ENCODE assay signal across 12 mouse cellular contexts in genomic region chr11:5855481-5855880, GRCm38 (mm10). TPM values are rescaled to one million over a fixed set of nuclear protein-coding genes. Genes with fewer than 3 reads are reported as not detected.
A peak's percentile ranks its signal among the peaks of the same experiment; 100 is the strongest.
DNase-seq lines count a peak whose midpoint lies in the region; ATAC-seq and TF ChIP-seq lines count a peak whose summit lies in the region.
"Had no signal": no experiment of that assay in that cellular context is flagged by ENCODE, and none has a peak within 500 bp of the region (broad histone marks: within the 10 kb centered on the region; RNA-seq: fewer than 3 reads in every experiment).

No protein-coding gene starts in this region.

- no peak for TF ChIP-seq CTCF in intestine, postnatal 0 days (IDR thresholded peaks at IDR 0.05; ENCODE audit: low read depth)

- H3K4me2 ChIP-seq in embryonic facial prominence, embryonic 12.5 days (replicated peaks): no peak overlapping the region
- no peak overlapping the region for H3K4me2 ChIP-seq in intestine, postnatal 0 days (replicated peaks; ENCODE audit: low read depth)
- no peak overlapping the region for H3K4me2 ChIP-seq in intestine, embryonic 16.5 days (ENCODE audit: low read depth, low read length)
- H3K4me2 ChIP-seq in myocyte (ENCODE audit: low read depth): peak overlapping the region; percentile 57
- H3K4me2 ChIP-seq: lung, embryonic 14.5 days had no signal

- peak overlapping the region; percentile 43; the same call in 1 of the 2 replicates for H3K27ac ChIP-seq in embryonic facial prominence, embryonic 12.5 days
- H3K27ac ChIP-seq in embryonic facial prominence, embryonic 10.5 days (replicated peaks): no peak overlapping the region
- H3K27ac ChIP-seq in intestine, postnatal 0 days (ENCODE audit: low read depth, low read length): no peak overlapping the region
- no peak overlapping the region for H3K27ac ChIP-seq in intestine, embryonic 16.5 days (ENCODE audit: low read length)

- H3K4me3 ChIP-seq in embryonic facial prominence, embryonic 12.5 days: no peak overlapping the region
- H3K4me3 ChIP-seq in embryonic facial prominence, embryonic 10.5 days: no peak overlapping the region
- H3K4me3 ChIP-seq in intestine, postnatal 0 days (ENCODE audit: low read depth, low read length): no peak overlapping the region
- H3K4me3 ChIP-seq in intestine, embryonic 16.5 days (ENCODE audit: low read length): no peak overlapping the region
- no peak overlapping the region for H3K4me3 ChIP-seq in myocyte

- no peaks in the 10 kb centered on the region for H3K79me2 ChIP-seq in myocyte (ENCODE audit: control insufficient read depth, insufficient read depth)

- H3K9me3 ChIP-seq in embryonic facial prominence, embryonic 12.5 days: no peaks in the 10 kb centered on the region
- no peaks in the 10 kb centered on the region for H3K9me3 ChIP-seq in embryonic facial prominence, embryonic 10.5 days
- H3K9me3 ChIP-seq in intestine, postnatal 0 days (ENCODE audit: control insufficient read depth): no peaks in the 10 kb centered on the region
- H3K9me3 ChIP-seq in intestine, embryonic 16.5 days (ENCODE audit: control insufficient read depth, low read length): no peaks in the 10 kb centered on the region

- no peaks in the 10 kb centered on the region for H3K36me3 ChIP-seq in embryonic facial prominence, embryonic 12.5 days
- H3K36me3 ChIP-seq in embryonic facial prominence, embryonic 10.5 days (replicated peaks): no peaks in the 10 kb centered on the region
- no peaks in the 10 kb centered on the region for H3K36me3 ChIP-seq in intestine, postnatal 0 days (ENCODE audit: control insufficient read depth, insufficient read depth)
- no peaks in the 10 kb centered on the region for H3K36me3 ChIP-seq in intestine, embryonic 16.5 days (ENCODE audit: control insufficient read depth, insufficient read depth, low read length)
- no peaks in the 10 kb centered on the region for H3K36me3 ChIP-seq in myocyte (ENCODE audit: control insufficient read depth, insufficient read depth)
- H3K36me3 ChIP-seq: G1E had no signal

- no peak overlapping the region for H3K9ac ChIP-seq in embryonic facial prominence, embryonic 12.5 days
- peak overlapping the region; percentile 11; the same call in 1 of the 2 replicates for H3K9ac ChIP-seq in intestine, postnatal 0 days (ENCODE audit: low read depth, low read length)
- no peak overlapping the region for H3K9ac ChIP-seq in intestine, embryonic 16.5 days (ENCODE audit: low read depth, low read length)
- H3K9ac ChIP-seq: lung, embryonic 14.5 days had no signal

- no peak for ATAC-seq in embryonic facial prominence, embryonic 12.5 days (ENCODE audit: insufficient number of reproducible peaks, insufficient read depth, low FRiP score, low TSS enrichment)
- no peak for ATAC-seq in intestine, postnatal 0 days
- no peak for ATAC-seq in intestine, embryonic 16.5 days
- ATAC-seq: forebrain, embryonic 16.5 days had no signal

- H3K4me1 ChIP-seq in embryonic facial prominence, embryonic 12.5 days: peaks cover 13% of the 10 kb centered on the region; the same call in 1 of the 2 replicates
- peaks cover 14% of the 10 kb centered on the region for H3K4me1 ChIP-seq in embryonic facial prominence, embryonic 10.5 days
- H3K4me1 ChIP-seq in intestine, postnatal 0 days (replicated peaks; ENCODE audit: control insufficient read depth, insufficient read depth, low read length): no peaks in the 10 kb centered on the region
- H3K4me1 ChIP-seq in intestine, embryonic 16.5 days (ENCODE audit: control insufficient read depth, insufficient read depth, low read length): no peaks in the 10 kb centered on the region

- peaks cover 3% of the 10 kb centered on the region; the same call in 1 of the 2 replicates for H3K27me3 ChIP-seq in embryonic facial prominence, embryonic 12.5 days
- H3K27me3 ChIP-seq in embryonic facial prominence, embryonic 10.5 days (replicated peaks; ENCODE audit: low read depth, poor library complexity, severe bottlenecking): peaks cover 14% of the 10 kb centered on the region
- H3K27me3 ChIP-seq in intestine, postnatal 0 days (replicated peaks; ENCODE audit: control insufficient read depth, insufficient read depth, low read length): no peaks in the 10 kb centered on the region
- no peaks in the 10 kb centered on the region for H3K27me3 ChIP-seq in intestine, embryonic 16.5 days (replicated peaks; ENCODE audit: control insufficient read depth, insufficient read depth, low read length)
- H3K27me3 ChIP-seq in myocyte (ENCODE audit: control insufficient read depth, insufficient read depth, insufficient read length): no peaks in the 10 kb centered on the region

- no peak for DNase-seq in embryonic facial prominence, embryonic 10.5 days (ENCODE audit: low spot score)
- DNase-seq in brain, adult 2 months (ENCODE audit: low read depth, low spot score): peak; percentile 43
- no peak for DNase-seq in spleen, adult 18-20 months
- DNase-seq in layer of hippocampus, adult 9-11 months: no peak
- DNase-seq: cerebellum, adult 9-11 months had no signal

- H3ac ChIP-seq in myocyte (ENCODE audit: control insufficient read depth, insufficient read length): no peak overlapping the region

- TF ChIP-seq POLR2A in myocyte (IDR thresholded peaks at IDR 0.05; ENCODE audit: insufficient read length, low read depth): no peak

TF ChIP-seq in myocyte, 11 proteins besides CTCF, POLR2A, EP300 and RAD21:
- TF ChIP-seq MYOD1 (IDR thresholded peaks at IDR 0.05; ENCODE audit: control insufficient read depth in 1 of 3, insufficient read length in 2 of 3, low read depth in 2 of 3) (peak in 2 of 3 experiments; percentile 53 to 63), MAX (IDR thresholded peaks at IDR 0.05; ENCODE audit: low read depth) (no peak), CEBPB (IDR thresholded peaks at IDR 0.05; ENCODE audit: insufficient read depth, poor library complexity, severe bottlenecking) (peak; percentile 44; the same call in 1 of the 2 replicates)

RNA-seq across cellular contexts. Expression of gene Aebp1, which starts 6.3 kb away (rescaled TPM):
- polyA plus RNA-seq in embryonic facial prominence, embryonic 12.5 days (2016; fragmentation: Nextera tagmentation; extraction: Ambion mirVana): 28.5 and 29.1 TPM in 2 replicates
- polyA plus RNA-seq in embryonic facial prominence, embryonic 10.5 days (2016; fragmentation: Nextera tagmentation; extraction: Ambion mirVana): 9.0 TPM in 2 replicates
- 15.0 and 15.8 TPM in 2 replicates for polyA plus RNA-seq in intestine, postnatal 0 days (2015; fragmentation: Nextera tagmentation; extraction: Ambion mirVana)
- 38.4 and 39.7 TPM in 2 replicates for polyA plus RNA-seq in intestine, embryonic 16.5 days (2015; fragmentation: Nextera tagmentation; extraction: Ambion mirVana)
- polyA plus RNA-seq in myocyte (2012; fragmentation: generic; extraction: Trizol): 103 TPM
- polyA plus RNA-seq: G1E had no signal

RNA-seq across cellular contexts. Expression of gene Polm, which starts 17.7 kb away (rescaled TPM):
- polyA plus RNA-seq in embryonic facial prominence, embryonic 12.5 days (2016; fragmentation: Nextera tagmentation; extraction: Ambion mirVana): 9.9 and 10.2 TPM in 2 replicates
- polyA plus RNA-seq in embryonic facial prominence, embryonic 10.5 days (2016; fragmentation: Nextera tagmentation; extraction: Ambion mirVana): 9.4 and 10.0 TPM in 2 replicates
- 9.0 and 9.2 TPM in 2 replicates for polyA plus RNA-seq in intestine, postnatal 0 days (2015; fragmentation: Nextera tagmentation; extraction: Ambion mirVana)
- 12.5 and 13.3 TPM in 2 replicates for polyA plus RNA-seq in intestine, embryonic 16.5 days (2015; fragmentation: Nextera tagmentation; extraction: Ambion mirVana)
- 4.3 TPM for polyA plus RNA-seq in myocyte (2012; fragmentation: generic; extraction: Trizol)

RNA-seq across cellular contexts. Expression of gene Pold2, which starts 22.6 kb away (rescaled TPM):
- polyA plus RNA-seq in embryonic facial prominence, embryonic 12.5 days (2016; fragmentation: Nextera tagmentation; extraction: Ambion mirVana): 122 and 127 TPM in 2 replicates
- polyA plus RNA-seq in embryonic facial prominence, embryonic 10.5 days (2016; fragmentation: Nextera tagmentation; extraction: Ambion mirVana): 155 and 161 TPM in 2 replicates
- polyA plus RNA-seq in intestine, postnatal 0 days (2015; fragmentation: Nextera tagmentation; extraction: Ambion mirVana): 32.3 and 32.7 TPM in 2 replicates
- 119 and 141 TPM in 2 replicates for polyA plus RNA-seq in intestine, embryonic 16.5 days (2015; fragmentation: Nextera tagmentation; extraction: Ambion mirVana)
- 101 TPM for polyA plus RNA-seq in myocyte (2012; fragmentation: generic; extraction: Trizol)

RNA-seq across cellular contexts. Expression of gene Myl7, which starts 43.1 kb away (rescaled TPM):
- polyA plus RNA-seq in embryonic facial prominence, embryonic 12.5 days (2016; fragmentation: Nextera tagmentation; extraction: Ambion mirVana): 2.0 and 3.2 TPM in 2 replicates
- 5.4 and 23.9 TPM in 2 replicates for polyA plus RNA-seq in embryonic facial prominence, embryonic 10.5 days (2016; fragmentation: Nextera tagmentation; extraction: Ambion mirVana)
- 20.9 and 22.7 TPM in 2 replicates for polyA plus RNA-seq in intestine, postnatal 0 days (2015; fragmentation: Nextera tagmentation; extraction: Ambion mirVana)
- 75.3 and 88.3 TPM in 2 replicates for polyA plus RNA-seq in intestine, embryonic 16.5 days (2015; fragmentation: Nextera tagmentation; extraction: Ambion mirVana)
- polyA plus RNA-seq in myocyte (2012; fragmentation: generic; extraction: Trizol): not detected
- polyA plus RNA-seq: forebrain, embryonic 16.5 days; G1E had no signal

RNA-seq across cellular contexts. Expression of gene Pgam2, which starts 51.9 kb away (rescaled TPM):
- 17.0 and 18.2 TPM in 2 replicates for polyA plus RNA-seq in embryonic facial prominence, embryonic 12.5 days (2016; fragmentation: Nextera tagmentation; extraction: Ambion mirVana)
- 5.1 and 5.3 TPM in 2 replicates for polyA plus RNA-seq in embryonic facial prominence, embryonic 10.5 days (2016; fragmentation: Nextera tagmentation; extraction: Ambion mirVana)
- 9.9 and 10.1 TPM in 2 replicates for polyA plus RNA-seq in intestine, postnatal 0 days (2015; fragmentation: Nextera tagmentation; extraction: Ambion mirVana)
- polyA plus RNA-seq in intestine, embryonic 16.5 days (2015; fragmentation: Nextera tagmentation; extraction: Ambion mirVana): 17.8 and 23.4 TPM in 2 replicates
- 349 TPM for polyA plus RNA-seq in myocyte (2012; fragmentation: generic; extraction: Trizol)
